8 mouse cellular contexts compared by ENCODE assay signal in the genomic region with DNA sequence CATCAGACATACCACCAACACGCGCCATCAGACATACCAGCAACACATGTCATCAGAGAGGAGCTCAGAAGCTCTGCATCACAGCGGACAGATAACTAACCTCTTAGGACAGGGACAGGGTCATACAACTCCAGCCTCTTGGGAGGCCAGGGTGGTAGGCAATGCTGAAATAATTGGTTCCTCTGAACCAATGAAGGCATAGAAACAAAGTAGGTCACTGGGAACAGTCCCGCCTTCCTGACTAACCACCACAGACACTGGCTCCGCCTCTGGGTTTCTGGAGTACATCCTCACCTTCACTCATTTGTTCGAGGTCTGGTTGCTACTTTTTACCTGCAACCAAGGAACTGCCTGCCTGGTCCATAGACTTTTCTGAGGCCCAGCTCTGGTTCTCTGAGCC.
DNase-seq lines count a peak whose midpoint lies in the region; ATAC-seq and TF ChIP-seq lines count a peak whose summit lies in the region.
"Had no signal": no experiment of that assay in that cellular context is flagged by ENCODE, and none has a peak within 500 bp of the region (broad histone marks: within the 10 kb centered on the region; RNA-seq: fewer than 3 reads in every experiment).

No protein-coding gene starts in this region.

- no peak for TF ChIP-seq CTCF in kidney, postnatal 0 days (IDR thresholded peaks at IDR 0.05; ENCODE audit: low read depth)
- no peak for TF ChIP-seq CTCF in cortical plate, adult 2 months (IDR thresholded peaks at IDR 0.05; ENCODE audit: extremely low read depth, insufficient read depth, low read length)

- no peaks in the 10 kb centered on the region for H3K36me3 ChIP-seq in kidney, postnatal 0 days (ENCODE audit: insufficient read depth, low read length)
- no peaks in the 10 kb centered on the region for H3K36me3 ChIP-seq in hindbrain, embryonic 10.5 days
- H3K36me3 ChIP-seq in midbrain, embryonic 14.5 days (ENCODE audit: control insufficient read depth, insufficient read depth, low read length): no peaks in the 10 kb centered on the region

- no peaks in the 10 kb centered on the region for H3K9me3 ChIP-seq in kidney, postnatal 0 days (replicated peaks; ENCODE audit: low read length)
- no peaks in the 10 kb centered on the region for H3K9me3 ChIP-seq in hindbrain, embryonic 10.5 days
- no peaks in the 10 kb centered on the region for H3K9me3 ChIP-seq in midbrain, embryonic 14.5 days (ENCODE audit: control insufficient read depth, low read length)

- H3K4me2 ChIP-seq in kidney, postnatal 0 days (ENCODE audit: low read length): 0 out of 2 replicates have a peak overlapping the region, but pooled peaks have one; percentile 41
- H3K4me2 ChIP-seq in midbrain, embryonic 14.5 days (ENCODE audit: low read length): no peak overlapping the region

- no peak overlapping the region for H3K4me3 ChIP-seq in kidney, postnatal 0 days (replicated peaks; ENCODE audit: low read depth, low read length)
- no peak overlapping the region for H3K4me3 ChIP-seq in cortical plate, adult 2 months (ENCODE audit: insufficient read depth, low read length)
- no peak overlapping the region; the same call in 1 of the 2 replicates for H3K4me3 ChIP-seq in hindbrain, embryonic 10.5 days
- H3K4me3 ChIP-seq in midbrain, embryonic 14.5 days (replicated peaks; ENCODE audit: low read depth, low read length): no peak overlapping the region

- peak overlapping the region; percentile 88 for H3K27ac ChIP-seq in kidney, postnatal 0 days
- H3K27ac ChIP-seq in cortical plate, adult 2 months (ENCODE audit: insufficient read depth, low read length): 0 out of 2 replicates have a peak overlapping the region, but pooled peaks have one; percentile 26
- H3K27ac ChIP-seq in hindbrain, embryonic 10.5 days: peak overlapping the region; percentile 86
- H3K27ac ChIP-seq in midbrain, embryonic 14.5 days (replicated peaks; ENCODE audit: low read depth, low read length): peak overlapping the region; percentile 61; the same call in 1 of the 2 replicates
- H3K27ac ChIP-seq: macrophage had no signal

- no peak for TF ChIP-seq POLR2A in cortical plate, adult 2 months (IDR thresholded peaks at IDR 0.05; ENCODE audit: extremely low read depth, insufficient read depth, low read length)

- H3K27me3 ChIP-seq in kidney, postnatal 0 days (ENCODE audit: insufficient read depth, low read length): no peaks in the 10 kb centered on the region
- peaks cover 22% of the 10 kb centered on the region for H3K27me3 ChIP-seq in hindbrain, embryonic 10.5 days (ENCODE audit: insufficient read depth, poor library complexity, severe bottlenecking)
- peaks cover 5% of the 10 kb centered on the region; the same call in 1 of the 2 replicates for H3K27me3 ChIP-seq in midbrain, embryonic 14.5 days (ENCODE audit: control insufficient read depth, insufficient read depth, low read length)

- no peak for ATAC-seq in kidney, postnatal 0 days (replicated peaks; ENCODE audit: low FRiP score, low read depth)
- no peak for ATAC-seq in midbrain, embryonic 14.5 days (ENCODE audit: low FRiP score, low TSS enrichment)

- 83% methylated on average over 6 of the region's 6 CpGs for WGBS in kidney, postnatal 0 days
- WGBS in hindbrain, embryonic 10.5 days: 89% methylated on average over 6 of the region's 6 CpGs
- WGBS in midbrain, embryonic 14.5 days: 91% methylated on average over 6 of the region's 6 CpGs

- no peak for DNase-seq in kidney, postnatal 0 days (ENCODE audit: low spot score)
- DNase-seq in kidney, postnatal 4 days: no peak
- peak; percentile 13 for DNase-seq in hindbrain, embryonic 10.5 days (ENCODE audit: low spot score)
- no peak for DNase-seq in midbrain, embryonic 14.5 days
- DNase-seq in spleen, postnatal 4 days (ENCODE audit: low spot score in 2 of 2): no peak
- no peak for DNase-seq in frontal cortex, postnatal 36 days (ENCODE audit: low spot score in 2 of 2)

- H3K4me1 ChIP-seq in kidney, postnatal 0 days (replicated peaks; ENCODE audit: insufficient read depth, low read length): peaks cover 18% of the 10 kb centered on the region
- peaks cover 8% of the 10 kb centered on the region for H3K4me1 ChIP-seq in cortical plate, adult 2 months (ENCODE audit: control insufficient read depth, insufficient read depth, low read length)
- H3K4me1 ChIP-seq in hindbrain, embryonic 10.5 days (replicated peaks): peaks cover 50% of the 10 kb centered on the region
- H3K4me1 ChIP-seq in midbrain, embryonic 14.5 days (ENCODE audit: control insufficient read depth, insufficient read depth, low read length): peaks cover 28% of the 10 kb centered on the region

- H3K9ac ChIP-seq in kidney, postnatal 0 days (ENCODE audit: low read depth, low read length): no peak overlapping the region
- no peak overlapping the region for H3K9ac ChIP-seq in midbrain, embryonic 14.5 days (replicated peaks; ENCODE audit: low read length)

Comparison
In these comparisons a context has a peak if more than half of its experiments do, and no peak if none do; other contexts are left out.
1. H3K27ac ChIP-seq: peak in every context shown above with its lines; median percentile 88 in kidney, postnatal 0 days; 86 in hindbrain, embryonic 10.5 days; 61 in midbrain, embryonic 14.5 days; 26 in cortical plate, adult 2 months.